In genomic region chr4:117476777-117477176, GRCm38 (mm10) we compare ENCODE assay signal across 26 mouse cellular contexts. TPM values are rescaled to one million over a fixed set of nuclear protein-coding genes. Genes with fewer than 3 reads are reported as not detected.
DNase-seq lines count a peak whose midpoint lies in the region; ATAC-seq and TF ChIP-seq lines count a peak whose summit lies in the region.
"Had no signal": no experiment of that assay in that cellular context is flagged by ENCODE, and none has a peak within 500 bp of the region (broad histone marks: within the 10 kb centered on the region; RNA-seq: fewer than 3 reads in every experiment).

No protein-coding gene starts in this region.

- no peaks in the 10 kb centered on the region for H3K36me3 ChIP-seq in G1E (replicated peaks)
- no peaks in the 10 kb centered on the region for H3K36me3 ChIP-seq in liver, embryonic 12.5 days
- H3K36me3 ChIP-seq in liver, postnatal 0 days (replicated peaks; ENCODE audit: insufficient read depth, low read length) = no peaks in the 10 kb centered on the region
- no peaks in the 10 kb centered on the region for H3K36me3 ChIP-seq in lung, postnatal 0 days (ENCODE audit: insufficient read depth, low read length)
- H3K36me3 ChIP-seq: forebrain, embryonic 10.5 days; forebrain, embryonic 15.5 days; heart, embryonic 13.5 days; hindbrain, embryonic 15.5 days; kidney, embryonic 15.5 days; midbrain, embryonic 15.5 days; neural tube, embryonic 12.5 days had no signal

- 21% methylated on average over 4 of the region's 4 CpGs for WGBS in liver, embryonic 12.5 days (ENCODE audit: insufficient replicate concordance)
- WGBS in liver, postnatal 0 days (ENCODE audit: insufficient replicate concordance) = 36% methylated on average over 4 of the region's 4 CpGs
- WGBS in lung, postnatal 0 days = 70% methylated on average over 4 of the region's 4 CpGs

- H3K27ac ChIP-seq in liver, embryonic 12.5 days = peak overlapping the region; percentile 74
- peak overlapping the region; percentile 42; the same call in 1 of the 2 replicates for H3K27ac ChIP-seq in liver, postnatal 0 days (ENCODE audit: low read depth)
- no peak overlapping the region for H3K27ac ChIP-seq in lung, postnatal 0 days (ENCODE audit: low read length)
- H3K27ac ChIP-seq: forebrain, embryonic 10.5 days; forebrain, embryonic 15.5 days; heart, embryonic 13.5 days; hindbrain, embryonic 15.5 days; kidney, embryonic 15.5 days; limb, embryonic 13.5 days; midbrain, embryonic 15.5 days; neural tube, embryonic 12.5 days had no signal

- no peak for TF ChIP-seq CTCF in G1E (IDR thresholded peaks at IDR 0.05; ENCODE audit: low read depth, low read length)
- no peak for TF ChIP-seq CTCF in liver, postnatal 0 days (IDR thresholded peaks at IDR 0.05; ENCODE audit: low read depth)
- no peak for TF ChIP-seq CTCF in lung, postnatal 0 days (IDR thresholded peaks at IDR 0.05)

- H3K4me1 ChIP-seq in G1E (ENCODE audit: insufficient read depth, low read depth, low read length) = peaks cover 80% of the 10 kb centered on the region
- H3K4me1 ChIP-seq in liver, embryonic 12.5 days = peaks cover 98% of the 10 kb centered on the region
- H3K4me1 ChIP-seq in liver, postnatal 0 days (ENCODE audit: insufficient read depth) = peaks cover 61% of the 10 kb centered on the region
- H3K4me1 ChIP-seq in lung, postnatal 0 days (ENCODE audit: insufficient read depth, low read depth, low read length) = no peaks in the 10 kb centered on the region

- DNase-seq in A20 (ENCODE audit: low read depth, low spot score) (peak; percentile 74), G1E (ENCODE audit: low spot score) (no peak)
- DNase-seq in liver, postnatal 0 days = no peak
- DNase-seq in lung, postnatal 0 days (ENCODE audit: low spot score) = no peak
- no peak for DNase-seq in layer of hippocampus, postnatal 25 days (ENCODE audit: extremely low spot score in 1 of 2, low spot score in 1 of 2)
- no peak for DNase-seq in thymus, adult 18-20 months
- DNase-seq: adrenal gland, postnatal 10 days; cerebellum, adult 11 months; cerebellum, adult 9-10 months; cerebellum, postnatal 36 days; heart, postnatal 10 days; kidney, adult 18-20 months; kidney, postnatal 25 days; lung, adult 2 months; lung, postnatal 14 days had no signal

- no peaks in the 10 kb centered on the region for H3K9me3 ChIP-seq in G1E (replicated peaks)
- no peaks in the 10 kb centered on the region for H3K9me3 ChIP-seq in liver, embryonic 12.5 days (replicated peaks)
- no peaks in the 10 kb centered on the region for H3K9me3 ChIP-seq in liver, postnatal 0 days (ENCODE audit: low read length)
- no peaks in the 10 kb centered on the region for H3K9me3 ChIP-seq in lung, postnatal 0 days (ENCODE audit: low read length)
- H3K9me3 ChIP-seq: forebrain, embryonic 10.5 days; forebrain, embryonic 15.5 days; heart, embryonic 13.5 days; hindbrain, embryonic 15.5 days; kidney, embryonic 15.5 days; limb, embryonic 13.5 days; midbrain, embryonic 15.5 days; neural tube, embryonic 12.5 days had no signal

- no peak for ATAC-seq in G1E (ENCODE audit: extremely low read depth, insufficient number of reproducible peaks, low FRiP score, poor library complexity, severe bottlenecking)
- ATAC-seq in liver, embryonic 12.5 days = no peak; the same call in 1 of the 2 replicates
- ATAC-seq in liver, postnatal 0 days = no peak
- no peak for ATAC-seq in lung, postnatal 0 days
- ATAC-seq: forebrain, embryonic 15.5 days; midbrain, embryonic 15.5 days; Patski had no signal

- peak overlapping the region; percentile 14; the same call in 1 of the 2 replicates for H3K4me3 ChIP-seq in G1E (ENCODE audit: low read depth, low read length)
- no peak overlapping the region for H3K4me3 ChIP-seq in liver, embryonic 12.5 days
- H3K4me3 ChIP-seq in liver, postnatal 0 days (ENCODE audit: low read depth, low read length) = no peak overlapping the region
- H3K4me3 ChIP-seq in lung, postnatal 0 days (ENCODE audit: low read depth, low read length) = no peak overlapping the region
- H3K4me3 ChIP-seq: forebrain, embryonic 10.5 days; forebrain, embryonic 15.5 days; heart, embryonic 13.5 days; hindbrain, embryonic 15.5 days; kidney, embryonic 15.5 days; limb, embryonic 13.5 days; midbrain, embryonic 15.5 days; myocyte; neural tube, embryonic 12.5 days had no signal

- H3K9ac ChIP-seq in liver, embryonic 12.5 days = 0 out of 2 replicates have a peak overlapping the region, but pooled peaks have one; percentile 49
- H3K9ac ChIP-seq in liver, postnatal 0 days (replicated peaks) = no peak overlapping the region
- H3K9ac ChIP-seq in lung, postnatal 0 days (replicated peaks; ENCODE audit: low read depth) = no peak overlapping the region
- H3K9ac ChIP-seq: forebrain, embryonic 15.5 days; heart, embryonic 13.5 days; hindbrain, embryonic 15.5 days; kidney, embryonic 15.5 days; limb, embryonic 13.5 days; midbrain, embryonic 15.5 days; neural tube, embryonic 12.5 days had no signal

- H3K4me2 ChIP-seq in liver, embryonic 12.5 days = peak overlapping the region; percentile 59
- peak overlapping the region; percentile 8 for H3K4me2 ChIP-seq in liver, postnatal 0 days (ENCODE audit: low read depth, low read length)
- H3K4me2 ChIP-seq in lung, postnatal 0 days (replicated peaks; ENCODE audit: low read depth, low read length) = no peak overlapping the region
- H3K4me2 ChIP-seq: forebrain, embryonic 15.5 days; heart, embryonic 13.5 days; hindbrain, embryonic 15.5 days; kidney, embryonic 15.5 days; limb, embryonic 13.5 days; midbrain, embryonic 15.5 days; neural tube, embryonic 12.5 days had no signal

- H3K27me3 ChIP-seq in G1E (ENCODE audit: insufficient read depth, low read length) = peaks cover 21% of the 10 kb centered on the region
- no peaks in the 10 kb centered on the region; the same call in none of the 2 replicates for H3K27me3 ChIP-seq in liver, embryonic 12.5 days (replicated peaks)
- no peaks in the 10 kb centered on the region for H3K27me3 ChIP-seq in liver, postnatal 0 days (ENCODE audit: insufficient read depth, low read length)
- peaks cover 24% of the 10 kb centered on the region; the same call in 1 of the 2 replicates for H3K27me3 ChIP-seq in lung, postnatal 0 days (replicated peaks; ENCODE audit: insufficient read depth, low read length)

- no peak for TF ChIP-seq EP300 in liver, postnatal 0 days (IDR thresholded peaks at IDR 0.05; ENCODE audit: low read depth)
- TF ChIP-seq EP300 in lung, postnatal 0 days (IDR thresholded peaks at IDR 0.05) = no peak

RNA-seq across cellular contexts. Expression of gene Rnf220, which starts 20.1 kb away (rescaled TPM):
- total RNA-seq in G1E (2014; fragmentation: Nextera tagmentation) (73.8 and 87.7 TPM in 2 replicates), G1E (2017) (83.8 and 88.7 TPM in 2 replicates)
- 109 and 113 TPM in 2 replicates for polyA plus RNA-seq in G1E (2012)
- 55.5 and 55.9 TPM in 2 replicates for polyA plus RNA-seq in liver, embryonic 12.5 days (2016; fragmentation: Nextera tagmentation; extraction: Ambion mirVana)
- 17.3 and 18.7 TPM in 2 replicates for polyA plus RNA-seq in liver, postnatal 0 days (2015; fragmentation: Nextera tagmentation; extraction: Ambion mirVana)
- 47.9 and 50.7 TPM in 2 replicates for polyA plus RNA-seq in lung, postnatal 0 days (2015; fragmentation: Nextera tagmentation; extraction: Ambion mirVana)
- 100 to 1,000 TPM; 169 to 188 TPM for total RNA-seq in layer of hippocampus, postnatal 25 days (2021)
